Mouse (Mus musculus): Measurements from ENCODE around the gene Pex14. TPM values are rescaled to one million over a fixed set of nuclear protein-coding genes. Genes with fewer than 3 reads are reported as not detected.
A peak's percentile ranks its signal among the peaks of the same experiment; 100 is the strongest.
"Not testable (repeated sequence)": the region's sequence is repeated elsewhere in the genome, so short reads cannot be mapped to it uniquely, and the experiment has no call there.

The Pex14 gene
- polyA plus RNA-seq, 1 experiment from 2014 or later, result 29.0 TPM

GRCm38 (mm10) chr4:149126115-149126509 is 26.4 kb upstream of the Pex14 start:
- no peak overlapping the region for H3K9ac ChIP-seq (replicated peaks; ENCODE audit: low read length)
- H3K4me3 ChIP-seq (ENCODE audit: low read depth, low read length), result no peak overlapping the region
- H3K27me3 ChIP-seq (ENCODE audit: control insufficient read depth, insufficient read depth, low read length), result no peaks in the 10 kb centered on the region
- no peak overlapping the region for H3K27ac ChIP-seq (replicated peaks; ENCODE audit: low read depth, low read length)
- DNase-seq (ENCODE audit: low spot score) (no peak), ATAC-seq (replicated peaks; ENCODE audit: insufficient number of reproducible peaks, low FRiP score, low TSS enrichment, low read depth) (no peak)
- 71% methylated on average over 6 of the region's 6 CpGs for WGBS
- H3K4me2 ChIP-seq (ENCODE audit: low read depth, low read length), result no peak overlapping the region
- no peaks in the 10 kb centered on the region for H3K9me3 ChIP-seq (replicated peaks; ENCODE audit: control insufficient read depth, low read length)
- H3K4me1 ChIP-seq (ENCODE audit: control insufficient read depth, insufficient read depth, low read length), result no peaks in the 10 kb centered on the region
- H3K36me3 ChIP-seq (replicated peaks; ENCODE audit: control insufficient read depth, insufficient read depth, low read depth, low read length), result peaks cover 7% of the 10 kb centered on the region

GRCm38 (mm10) chr4:149125341-149126114 is 25.9 kb upstream of the Pex14 start:
- Histone ChIP-seq H3K9ac (replicated peaks; ENCODE audit: low read length) (no peak overlapping the region), H3K9me3 (replicated peaks; ENCODE audit: control insufficient read depth, low read length) (no peaks in the 10 kb centered on the region), H3K36me3 (replicated peaks; ENCODE audit: control insufficient read depth, insufficient read depth, low read depth, low read length) (peaks cover 4% of the 10 kb centered on the region; the same call in 1 of the 2 replicates), H3K4me2 (ENCODE audit: low read depth, low read length) (no peak overlapping the region), H3K4me3 (ENCODE audit: low read depth, low read length) (no peak overlapping the region), H3K4me1 (ENCODE audit: control insufficient read depth, insufficient read depth, low read length) (no peaks in the 10 kb centered on the region), H3K27me3 (ENCODE audit: control insufficient read depth, insufficient read depth, low read length) (no peaks in the 10 kb centered on the region), H3K27ac (replicated peaks; ENCODE audit: low read depth, low read length) (no peak overlapping the region)
- WGBS, result 58% methylated on average over 11 of the region's 11 CpGs
- ATAC-seq (replicated peaks; ENCODE audit: insufficient number of reproducible peaks, low FRiP score, low TSS enrichment, low read depth) (no peak), DNase-seq (ENCODE audit: low spot score) (no peak)

GRCm38 (mm10) chr4:149123432-149123831 is 23.8 kb upstream of the Pex14 start:
- Histone ChIP-seq H3K9ac (replicated peaks; ENCODE audit: low read length) (no peak overlapping the region), H3K27ac (replicated peaks; ENCODE audit: low read depth, low read length) (no peak overlapping the region), H3K27me3 (ENCODE audit: control insufficient read depth, insufficient read depth, low read length) (no peaks in the 10 kb centered on the region), H3K4me3 (ENCODE audit: low read depth, low read length) (no peak overlapping the region), H3K4me1 (ENCODE audit: control insufficient read depth, insufficient read depth, low read length) (no peaks in the 10 kb centered on the region), H3K36me3 (replicated peaks; ENCODE audit: control insufficient read depth, insufficient read depth, low read depth, low read length) (peaks cover 2% of the 10 kb centered on the region; the same call in 1 of the 2 replicates), H3K4me2 (ENCODE audit: low read depth, low read length) (no peak overlapping the region), H3K9me3 (replicated peaks; ENCODE audit: control insufficient read depth, low read length) (no peaks in the 10 kb centered on the region)
- ATAC-seq (replicated peaks; ENCODE audit: insufficient number of reproducible peaks, low FRiP score, low TSS enrichment, low read depth) (no peak), DNase-seq (ENCODE audit: low spot score) (no peak)
- WGBS, result 73% methylated on average over 5 of the region's 5 CpGs

- H3K36me3 ChIP-seq (replicated peaks; ENCODE audit: control insufficient read depth, insufficient read depth, low read depth, low read length); H3K4me1 ChIP-seq (ENCODE audit: control insufficient read depth, insufficient read depth, low read length); H3K9ac ChIP-seq (replicated peaks; ENCODE audit: low read length); DNase-seq (ENCODE audit: low spot score); H3K27ac ChIP-seq (replicated peaks; ENCODE audit: low read depth, low read length); H3K4me3 ChIP-seq (ENCODE audit: low read depth, low read length); ATAC-seq (replicated peaks; ENCODE audit: insufficient number of reproducible peaks, low FRiP score, low TSS enrichment, low read depth); H3K4me2 ChIP-seq (ENCODE audit: low read depth, low read length); H3K27me3 ChIP-seq (ENCODE audit: control insufficient read depth, insufficient read depth, low read length); H3K9me3 ChIP-seq (replicated peaks; ENCODE audit: control insufficient read depth, low read length): not testable (repeated sequence)
- 90% methylated on average over 12 of the region's 12 CpGs for WGBS
Observed at GRCm38 (mm10) chr4:149119978-149120562, 20.4 kb upstream of the Pex14 start.

- H3K27me3 ChIP-seq (ENCODE audit: control insufficient read depth, insufficient read depth, low read length), result no peaks in the 10 kb centered on the region
- no peaks in the 10 kb centered on the region; the same call in 1 of the 2 replicates for H3K4me1 ChIP-seq (ENCODE audit: control insufficient read depth, insufficient read depth, low read length)
- under 1% methylated on average over 35 of the region's 35 CpGs for WGBS
- DNase-seq (ENCODE audit: low spot score), result peak; percentile 98
- H3K4me3 ChIP-seq (ENCODE audit: low read depth, low read length), result peak within 1 kb of the TSS; percentile 70
- no peaks in the 10 kb centered on the region for H3K36me3 ChIP-seq (replicated peaks; ENCODE audit: control insufficient read depth, insufficient read depth, low read depth, low read length)
- peak; percentile 76 for ATAC-seq (replicated peaks; ENCODE audit: insufficient number of reproducible peaks, low FRiP score, low TSS enrichment, low read depth)
- no peaks in the 10 kb centered on the region for H3K9me3 ChIP-seq (replicated peaks; ENCODE audit: control insufficient read depth, low read length)
- H3K4me2 ChIP-seq (ENCODE audit: low read depth, low read length), result peak within 1 kb of the TSS; percentile 83
- no peak within 1 kb of the TSS for H3K27ac ChIP-seq (replicated peaks; ENCODE audit: low read depth, low read length)
- H3K9ac ChIP-seq (replicated peaks; ENCODE audit: low read length), result peak within 1 kb of the TSS; percentile 75
Observed at GRCm38 (mm10) chr4:149103875-149104561, 4.3 kb upstream of the Pex14 start, which contains the start of gene Dffa. Gene Dffa, plus strand, starts transcription at chr4:149104146.

GRCm38 (mm10) chr4:149101456-149101855 is 1.8 kb upstream of the Pex14 start:
- no peak overlapping the region for H3K4me2 ChIP-seq (ENCODE audit: low read depth, low read length)
- H3K4me1 ChIP-seq (ENCODE audit: control insufficient read depth, insufficient read depth, low read length), result no peaks in the 10 kb centered on the region; the same call in 1 of the 2 replicates
- H3K27me3 ChIP-seq (ENCODE audit: control insufficient read depth, insufficient read depth, low read length), result no peaks in the 10 kb centered on the region
- H3K36me3 ChIP-seq (replicated peaks; ENCODE audit: control insufficient read depth, insufficient read depth, low read depth, low read length), result no peaks in the 10 kb centered on the region
- WGBS, result 84% methylated on average over 3 of the region's 3 CpGs
- no peak overlapping the region for H3K27ac ChIP-seq (replicated peaks; ENCODE audit: low read depth, low read length)
- no peak overlapping the region for H3K4me3 ChIP-seq (ENCODE audit: low read depth, low read length)
- DNase-seq (ENCODE audit: low spot score) (no peak), ATAC-seq (replicated peaks; ENCODE audit: insufficient number of reproducible peaks, low FRiP score, low TSS enrichment, low read depth) (no peak)
- H3K9ac ChIP-seq (replicated peaks; ENCODE audit: low read length), result no peak overlapping the region
- no peaks in the 10 kb centered on the region for H3K9me3 ChIP-seq (replicated peaks; ENCODE audit: control insufficient read depth, low read length)

GRCm38 (mm10) chr4:149100449-149100848 is 773 bp upstream of the Pex14 start:
- H3K27me3 ChIP-seq (ENCODE audit: control insufficient read depth, insufficient read depth, low read length); H3K9ac ChIP-seq (replicated peaks; ENCODE audit: low read length); H3K36me3 ChIP-seq (replicated peaks; ENCODE audit: control insufficient read depth, insufficient read depth, low read depth, low read length); H3K4me3 ChIP-seq (ENCODE audit: low read depth, low read length); DNase-seq (ENCODE audit: low spot score); H3K9me3 ChIP-seq (replicated peaks; ENCODE audit: control insufficient read depth, low read length); H3K4me1 ChIP-seq (ENCODE audit: control insufficient read depth, insufficient read depth, low read length); ATAC-seq (replicated peaks; ENCODE audit: insufficient number of reproducible peaks, low FRiP score, low TSS enrichment, low read depth); H3K4me2 ChIP-seq (ENCODE audit: low read depth, low read length); H3K27ac ChIP-seq (replicated peaks; ENCODE audit: low read depth, low read length): not testable (repeated sequence)
- 84% methylated on average over 12 of the region's 12 CpGs for WGBS

GRCm38 (mm10) chr4:149098571-149098970 is 1.1 kb downstream of the Pex14 start:
- no peak for ATAC-seq (replicated peaks; ENCODE audit: insufficient number of reproducible peaks, low FRiP score, low TSS enrichment, low read depth)
- Histone ChIP-seq H3K9me3 (replicated peaks; ENCODE audit: control insufficient read depth, low read length) (no peaks in the 10 kb centered on the region), H3K27me3 (ENCODE audit: control insufficient read depth, insufficient read depth, low read length) (no peaks in the 10 kb centered on the region), H3K9ac (replicated peaks; ENCODE audit: low read length) (peak overlapping the region; percentile 88), H3K27ac (replicated peaks; ENCODE audit: low read depth, low read length) (no peak overlapping the region), H3K36me3 (replicated peaks; ENCODE audit: control insufficient read depth, insufficient read depth, low read depth, low read length) (no peaks in the 10 kb centered on the region; the same call in 1 of the 2 replicates), H3K4me1 (ENCODE audit: control insufficient read depth, insufficient read depth, low read length) (no peaks in the 10 kb centered on the region), H3K4me3 (ENCODE audit: low read depth, low read length) (peak overlapping the region; percentile 66), H3K4me2 (ENCODE audit: low read depth, low read length) (peak overlapping the region; percentile 90)
- 13% methylated on average over 11 of the region's 11 CpGs for WGBS
- DNase-seq (ENCODE audit: low spot score), result no peak
